Mouse (Mus musculus) liver, adult 2 months (tissue): ENCODE results near the gene Enkd1. TPM values are rescaled to one million over a fixed set of nuclear protein-coding genes. Genes with fewer than 3 reads are reported as not detected.
A peak's percentile ranks its signal among the peaks of the same experiment; 100 is the strongest.

Source experiments
- DNase-seq: peaks from one replicate; pipeline ENCODE4 v3.0.0-alpha.2; 2011; ENCODE audit warnings: low read depth, low spot score; ENCODE audit errors: extremely low read depth
- H3K27ac ChIP-seq: fragments of 200-500 bp; replicated peaks from 2 replicates; pipeline ENCODE4 v1.5.1; 2012; ENCODE audit warnings: low read depth, mild to moderate bottlenecking, control low read depth, inconsistent platforms, low read length; ENCODE audit not compliant: insufficient read depth
- H3K27me3 ChIP-seq: fragments of 200-500 bp; 2 replicates; pipeline ENCODE4 v1.6.1; 2012; ENCODE audit warnings: mild to moderate bottlenecking, moderate library complexity, low read length, inconsistent platforms; ENCODE audit not compliant: control insufficient read depth, insufficient read depth
- H3K36me3 ChIP-seq: fragments of 200-500 bp; 2 replicates; pipeline ENCODE4 v1.6.1; 2012; ENCODE audit warnings: low read length, inconsistent platforms; ENCODE audit not compliant: control insufficient read depth, insufficient read depth
- H3K4me1 ChIP-seq: fragments of 200-500 bp; 2 replicates; pipeline ENCODE4 v1.6.1; 2011; ENCODE audit warnings: low read length; ENCODE audit not compliant: control insufficient read depth, insufficient read depth
- H3K4me3 ChIP-seq: fragments of 200-500 bp; 2 replicates; pipeline ENCODE4 v1.5.1; 2011; ENCODE audit warnings: low read depth, mild to moderate bottlenecking, control low read depth, low read length, moderate library complexity; ENCODE audit not compliant: insufficient read depth
- H3K79me2 ChIP-seq: fragments of 200-500 bp; 2 replicates; pipeline ENCODE4 v1.6.1; 2012; ENCODE audit warnings: inconsistent platforms, mild to moderate bottlenecking, low read length, moderate library complexity; ENCODE audit not compliant: control insufficient read depth, insufficient read depth
- H3K9ac ChIP-seq: fragments of 200-500 bp; 2 replicates; pipeline ENCODE4 v1.6.1; 2012; ENCODE audit warnings: low read depth, mild to moderate bottlenecking, control low read depth, inconsistent platforms, low read length
- CTCF ChIP-seq: fragments of 200-500 bp; IDR thresholded peaks from 2 replicates; pipeline ENCODE4 v1.5.1; 2011; ENCODE audit warnings: low read depth, low read length, control low read depth
- POLR2A ChIP-seq: fragments of 200-500 bp; IDR thresholded peaks from 2 replicates; pipeline ENCODE4 v1.6.1; 2011; ENCODE audit warnings: low read length, control low read depth; ENCODE audit not compliant: insufficient read depth; ENCODE audit errors: extremely low read depth
- WGBS: fragments of 180-500 bp; shearing (Covaris S2); methylation state at CpG from one replicate; pipeline ENCODE4 v1.1.7; 2018; 5-methylcytosine and 5-hydroxymethylcytosine counted together
- polyA plus RNA-seq: library from polyadenylated mRNA; depleted of rRNA; stranded (reverse); fragments of >200 nt; gene quantifications from 2 replicates; pipeline ENCODE4 v1.2.3, GENCODE M21; 2012; rRNA removed
- total RNA-seq: library from RNA; depleted of rRNA; stranded (reverse); fragments of >200 nt; gene quantifications from 2 replicates; pipeline ENCODE4 v1.2.3, GENCODE M21; 2014; rRNA removed

The Enkd1 gene
- total and polyA plus RNA-seq, 2 experiments = 0.62 TPM; not detected in 1

DNA sequence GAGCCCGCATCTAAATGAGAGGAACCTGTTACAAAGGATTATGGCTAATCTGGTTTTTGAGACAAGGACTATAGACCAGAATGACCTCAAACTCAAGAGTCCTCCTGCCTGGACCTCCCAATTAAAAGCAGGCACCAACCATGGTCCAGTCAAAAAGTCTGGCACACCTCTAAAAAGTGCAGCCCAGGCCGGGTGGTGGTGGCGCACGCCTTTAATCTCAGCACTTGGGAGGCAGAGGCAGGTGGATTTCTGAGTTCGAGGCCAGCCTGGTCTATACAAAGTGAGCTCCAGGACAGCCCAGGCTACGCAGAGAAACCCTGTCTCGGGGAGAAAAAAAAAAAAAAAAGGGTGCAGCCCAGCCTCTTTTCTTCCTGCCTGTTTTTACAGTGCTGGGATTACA lies 22.7 kb downstream of the Enkd1 start:
- Histone ChIP-seq H3K27me3 (no peaks in the 10 kb centered on the region), H3K27ac (no peak overlapping the region), H3K9ac (no peak overlapping the region), H3K4me1 (no peaks in the 10 kb centered on the region), H3K4me3 (no peak overlapping the region), H3K36me3 (peaks cover 14% of the 10 kb centered on the region; the same call in 1 of the 2 replicates), H3K79me2 (no peaks in the 10 kb centered on the region)
- TF ChIP-seq POLR2A (no peak), CTCF (no peak)
- no peak for DNase-seq
- WGBS = 75% methylated on average over 7 of the region's 7 CpGs

DNA sequence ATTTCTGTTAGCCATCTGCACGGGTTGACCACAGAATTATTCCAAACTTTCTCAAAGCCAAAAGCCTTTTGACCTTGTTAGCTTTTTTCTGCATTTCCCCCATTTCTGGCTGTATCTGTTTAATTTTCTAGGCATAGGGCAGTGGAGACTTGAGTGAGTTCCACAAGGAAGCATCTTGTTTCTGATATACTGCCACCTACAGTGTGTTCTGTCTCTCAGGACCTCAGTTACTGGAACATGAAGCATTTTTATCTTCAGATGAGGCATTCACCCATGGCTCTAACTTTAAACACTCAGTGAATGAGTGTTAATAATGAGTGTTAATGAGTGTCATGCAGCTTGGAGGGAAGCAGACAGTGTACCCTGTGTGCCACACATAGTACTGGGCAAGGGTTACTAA lies 30.1 kb downstream of the Enkd1 start:
- no peaks in the 10 kb centered on the region for H3K27me3 ChIP-seq
- WGBS = 61% methylated on average over 1 of the region's 1 CpGs
- H3K4me3 ChIP-seq = no peak overlapping the region
- H3K9ac ChIP-seq = no peak overlapping the region
- DNase-seq = no peak
- no peaks in the 10 kb centered on the region for H3K79me2 ChIP-seq
- no peaks in the 10 kb centered on the region for H3K4me1 ChIP-seq
- peak; percentile 8; the same call in 1 of the 2 replicates for TF ChIP-seq CTCF
- TF ChIP-seq POLR2A = no peak
- peaks cover 57% of the 10 kb centered on the region for H3K36me3 ChIP-seq
- H3K27ac ChIP-seq = no peak overlapping the region

DNA sequence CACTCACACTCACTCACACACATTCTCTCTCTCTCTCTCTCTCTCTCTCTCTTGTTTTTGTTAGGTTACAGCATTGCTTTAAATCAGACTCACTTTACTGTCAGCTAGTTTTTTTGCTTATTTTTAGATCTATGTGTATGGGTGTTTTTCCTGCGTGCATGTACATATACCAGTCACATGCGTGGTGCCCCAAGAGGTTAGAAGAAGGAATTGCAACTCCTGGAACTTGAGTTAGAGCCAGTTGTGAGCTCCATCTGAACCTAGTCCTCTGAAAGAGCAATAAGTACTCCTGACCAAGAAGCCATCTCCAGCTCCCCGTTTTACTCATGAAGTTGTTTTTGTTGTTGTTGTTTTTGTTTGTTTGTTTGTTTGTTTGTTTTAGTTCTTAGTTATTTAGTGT lies 46.8 kb downstream of the Enkd1 start:
- no peak for TF ChIP-seq POLR2A
- TF ChIP-seq CTCF = peak; percentile 16; the same call in 1 of the 2 replicates
- Histone ChIP-seq H3K4me1 (no peaks in the 10 kb centered on the region), H3K27me3 (no peaks in the 10 kb centered on the region), H3K4me3 (no peak overlapping the region), H3K27ac (no peak overlapping the region), H3K36me3 (peaks cover 18% of the 10 kb centered on the region), H3K9ac (no peak overlapping the region), H3K79me2 (peaks cover 3% of the 10 kb centered on the region; the same call in 1 of the 2 replicates)
- WGBS = 79% methylated on average over 3 of the region's 3 CpGs
- peak; percentile 35 for DNase-seq

DNA sequence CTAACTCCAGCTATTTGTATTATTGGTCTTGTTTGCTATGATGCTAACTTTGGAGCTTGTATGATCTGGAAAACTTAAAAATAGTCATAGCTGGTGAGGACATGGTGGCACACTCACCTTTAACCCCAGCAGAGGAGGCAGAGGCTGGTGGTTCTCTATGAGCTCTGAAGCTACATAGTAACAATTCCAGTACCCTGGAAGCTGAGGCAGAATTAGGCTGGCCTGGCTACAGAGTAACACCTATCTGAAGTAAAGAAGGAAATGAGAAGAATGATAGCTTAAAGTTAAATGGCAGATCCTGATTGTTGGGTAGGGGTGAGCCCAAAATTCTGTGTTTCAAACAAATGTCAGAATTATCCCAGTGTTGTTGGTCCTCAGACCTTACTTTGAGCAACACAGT lies 50.4 kb downstream of the Enkd1 start:
- Histone ChIP-seq H3K4me1 (no peaks in the 10 kb centered on the region), H3K36me3 (peaks cover 3% of the 10 kb centered on the region; the same call in 1 of the 2 replicates), H3K79me2 (peaks cover 12% of the 10 kb centered on the region; the same call in 1 of the 2 replicates), H3K27ac (no peak overlapping the region), H3K27me3 (no peaks in the 10 kb centered on the region), H3K9ac (no peak overlapping the region), H3K4me3 (no peak overlapping the region)
- no peak for DNase-seq
- TF ChIP-seq CTCF (no peak), POLR2A (no peak)

Other genes starting within 250 kb of the Enkd1 start
- 0.47 and 0.65 TPM in 2 replicates for gene Tppp3, start 236.7 kb downstream of the Enkd1 start, total RNA-seq
- 0.51 and 0.80 TPM in 2 replicates for gene Tppp3, start 236.7 kb downstream of the Enkd1 start, polyA plus RNA-seq
- 1.9 and 2.3 TPM in 2 replicates for gene Zdhhc1, start 211.3 kb downstream of the Enkd1 start, total RNA-seq
- gene Zdhhc1, start 211.3 kb downstream of the Enkd1 start, polyA plus RNA-seq = 2.3 and 4.5 TPM in 2 replicates
- not detected in 2 replicates for gene Hsd11b2, start 189.5 kb downstream of the Enkd1 start, total RNA-seq
- 0.09 and 0.12 TPM in 2 replicates for gene Hsd11b2, start 189.5 kb downstream of the Enkd1 start, polyA plus RNA-seq
- gene Atp6v0d1, start 142.2 kb downstream of the Enkd1 start, total RNA-seq = 63.5 and 85.9 TPM in 2 replicates
- gene Atp6v0d1, start 142.2 kb downstream of the Enkd1 start, polyA plus RNA-seq = 77.2 and 82.0 TPM in 2 replicates
- gene Ripor1, start 103.0 kb downstream of the Enkd1 start, total RNA-seq = 1.3 and 2.6 TPM in 2 replicates
- gene Ripor1, start 103.0 kb downstream of the Enkd1 start, polyA plus RNA-seq = 5.5 and 7.4 TPM in 2 replicates
- 14.6 and 15.6 TPM in 2 replicates for gene Ctcf, start 71.6 kb downstream of the Enkd1 start, total RNA-seq
- 6.6 TPM in 2 replicates for gene Ctcf, start 71.6 kb downstream of the Enkd1 start, polyA plus RNA-seq
- gene Agrp, start 70.8 kb downstream of the Enkd1 start, total RNA-seq = not detected in 2 replicates
- not detected in 2 replicates for gene Agrp, start 70.8 kb downstream of the Enkd1 start, polyA plus RNA-seq
- gene Carmil2, start 21.9 kb downstream of the Enkd1 start, total RNA-seq = under 0.01 and 0.07 TPM in 2 replicates
- 0.32 and 0.64 TPM in 2 replicates for gene Carmil2, start 21.9 kb downstream of the Enkd1 start, polyA plus RNA-seq
- gene Acd, start 7.1 kb downstream of the Enkd1 start, total RNA-seq = 1.5 and 3.2 TPM in 2 replicates
- 18.3 and 22.8 TPM in 2 replicates for gene Acd, start 7.1 kb downstream of the Enkd1 start, polyA plus RNA-seq
- gene Pard6a, start 7.1 kb downstream of the Enkd1 start, total RNA-seq = 4.1 and 5.4 TPM in 2 replicates
- gene Pard6a, start 7.1 kb downstream of the Enkd1 start, polyA plus RNA-seq = 8.1 and 8.6 TPM in 2 replicates
- gene 4933405L10Rik, start 555 bp downstream of the Enkd1 start, total RNA-seq = not detected in 2 replicates
- gene 4933405L10Rik, start 555 bp downstream of the Enkd1 start, polyA plus RNA-seq = not detected in 2 replicates
- gene Gfod2, start 50.5 kb upstream of the Enkd1 start, total RNA-seq = 2.6 and 3.4 TPM in 2 replicates
- 6.3 and 9.2 TPM in 2 replicates for gene Gfod2, start 50.5 kb upstream of the Enkd1 start, polyA plus RNA-seq
- 19.7 and 26.9 TPM in 2 replicates for gene Ranbp10, start 119.1 kb upstream of the Enkd1 start, total RNA-seq
- gene Ranbp10, start 119.1 kb upstream of the Enkd1 start, polyA plus RNA-seq = 37.1 and 38.0 TPM in 2 replicates
- not detected in 2 replicates for gene Tsnaxip1, start 119.5 kb upstream of the Enkd1 start, total RNA-seq
- not detected in 2 replicates for gene Tsnaxip1, start 119.5 kb upstream of the Enkd1 start, polyA plus RNA-seq
- 0.92 and 1.4 TPM in 2 replicates for gene Cenpt, start 145.1 kb upstream of the Enkd1 start, total RNA-seq
- gene Cenpt, start 145.1 kb upstream of the Enkd1 start, polyA plus RNA-seq = 1.9 and 2.1 TPM in 2 replicates
- gene Thap11, start 146.9 kb upstream of the Enkd1 start, total RNA-seq = 11.3 and 15.6 TPM in 2 replicates
- gene Thap11, start 146.9 kb upstream of the Enkd1 start, polyA plus RNA-seq = 26.9 and 28.5 TPM in 2 replicates
- 21.6 and 28.1 TPM in 2 replicates for gene Nutf2, start 152.4 kb upstream of the Enkd1 start, total RNA-seq
- 23.9 and 29.3 TPM in 2 replicates for gene Nutf2, start 152.4 kb upstream of the Enkd1 start, polyA plus RNA-seq
- gene Edc4, start 172.7 kb upstream of the Enkd1 start, total RNA-seq = 7.5 and 12.1 TPM in 2 replicates
- 20.0 and 32.0 TPM in 2 replicates for gene Edc4, start 172.7 kb upstream of the Enkd1 start, polyA plus RNA-seq
- gene Nrn1l, start 185.4 kb upstream of the Enkd1 start, total RNA-seq = not detected in 2 replicates
- gene Nrn1l, start 185.4 kb upstream of the Enkd1 start, polyA plus RNA-seq = 0.35 and 1.5 TPM in 2 replicates
- gene Pskh1, start 192.2 kb upstream of the Enkd1 start, total RNA-seq = 19.0 and 20.1 TPM in 2 replicates
- 35.9 and 37.9 TPM in 2 replicates for gene Pskh1, start 192.2 kb upstream of the Enkd1 start, polyA plus RNA-seq
- gene Ctrl, start 225.7 kb upstream of the Enkd1 start, total RNA-seq = 8.5 and 59.0 TPM in 2 replicates
- gene Ctrl, start 225.7 kb upstream of the Enkd1 start, polyA plus RNA-seq = 1.6 and 2.0 TPM in 2 replicates
- 86.8 and 109 TPM in 2 replicates for gene Psmb10, start 230.2 kb upstream of the Enkd1 start, total RNA-seq
- gene Psmb10, start 230.2 kb upstream of the Enkd1 start, polyA plus RNA-seq = 122 and 139 TPM in 2 replicates
- gene Lcat, start 235.2 kb upstream of the Enkd1 start, total RNA-seq = 215 and 324 TPM in 2 replicates
- 919 and 969 TPM in 2 replicates for gene Lcat, start 235.2 kb upstream of the Enkd1 start, polyA plus RNA-seq